Mouse (Mus musculus): ENCODE measurements at regions not wholly inside any gene's neighbourhood (a gene's known extent, or its start where the extent isn't known, plus 50 kb on each side); places are given as distances from the start of the nearest gene placed in this dataset.

GRCm38 (mm10) chr8:118101346-118101745 is 182.2 kb upstream of the Cdh13 start:
- H3K27ac ChIP-seq: no peak overlapping the region
- H3K27me3 ChIP-seq (ENCODE audit: insufficient read depth, poor library complexity, severe bottlenecking): peaks cover 9% of the 10 kb centered on the region; the same call in 1 of the 2 replicates
- 81% methylated on average over 8 of the region's 8 CpGs for WGBS
- DNase-seq (ENCODE audit: low spot score): no peak
- no peaks in the 10 kb centered on the region for H3K36me3 ChIP-seq
- H3K9me3 ChIP-seq: no peaks in the 10 kb centered on the region
- peaks cover 14% of the 10 kb centered on the region for H3K4me1 ChIP-seq
- no peak overlapping the region for H3K4me3 ChIP-seq

GRCm38 (mm10) chr8:118062736-118063135 is 220.8 kb upstream of the Cdh13 start:
- Histone ChIP-seq H3K4me3 (no peak overlapping the region), H3K36me3 (no peaks in the 10 kb centered on the region), H3K9me3 (no peaks in the 10 kb centered on the region), H3K4me1 (0 out of 2 replicates have a peak, but pooled peaks cover 4% of the 10 kb centered on the region), H3K27ac (no peak overlapping the region), H3K27me3 (ENCODE audit: insufficient read depth, poor library complexity, severe bottlenecking) (no peaks in the 10 kb centered on the region)
- WGBS: 58% methylated on average over 5 of the region's 5 CpGs
- no peak for DNase-seq (ENCODE audit: low spot score)

- no peaks in the 10 kb centered on the region for H3K9me3 ChIP-seq
- H3K27ac ChIP-seq: no peak overlapping the region
- H3K4me1 ChIP-seq: no peaks in the 10 kb centered on the region
- no peaks in the 10 kb centered on the region for H3K36me3 ChIP-seq
- H3K27me3 ChIP-seq (ENCODE audit: insufficient read depth, poor library complexity, severe bottlenecking): no peaks in the 10 kb centered on the region
- H3K4me3 ChIP-seq: no peak overlapping the region
- DNase-seq (ENCODE audit: low spot score): no peak
- WGBS: 87% methylated on average over 6 of the region's 6 CpGs
These were observed 226.8 kb upstream of the Cdh13 start for GRCm38 (mm10) chr8:118056781-118057180.

GRCm38 (mm10) chr8:118055536-118055935 is 228.0 kb upstream of the Cdh13 start:
- H3K27ac ChIP-seq: no peak overlapping the region
- H3K4me1 ChIP-seq: no peaks in the 10 kb centered on the region
- no peaks in the 10 kb centered on the region for H3K36me3 ChIP-seq
- H3K9me3 ChIP-seq: no peaks in the 10 kb centered on the region
- no peaks in the 10 kb centered on the region for H3K27me3 ChIP-seq (ENCODE audit: insufficient read depth, poor library complexity, severe bottlenecking)
- no peak for DNase-seq (ENCODE audit: low spot score)
- 77% methylated on average over 5 of the region's 5 CpGs for WGBS
- H3K4me3 ChIP-seq: no peak overlapping the region

- no peak for DNase-seq (ENCODE audit: low spot score)
- WGBS: 88% methylated on average over 3 of the region's 3 CpGs
- H3K36me3 ChIP-seq: no peaks in the 10 kb centered on the region
- H3K27me3 ChIP-seq (ENCODE audit: insufficient read depth, poor library complexity, severe bottlenecking): no peaks in the 10 kb centered on the region
- H3K9me3 ChIP-seq: no peaks in the 10 kb centered on the region
- H3K4me3 ChIP-seq: no peak overlapping the region
- no peak overlapping the region for H3K27ac ChIP-seq
- no peaks in the 10 kb centered on the region for H3K4me1 ChIP-seq
These were observed 233.1 kb upstream of the Cdh13 start for GRCm38 (mm10) chr8:118050386-118050785.

- Histone ChIP-seq H3K27ac (no peak overlapping the region), H3K9me3 (no peaks in the 10 kb centered on the region), H3K4me1 (0 out of 2 replicates have a peak, but pooled peaks cover 4% of the 10 kb centered on the region), H3K4me3 (no peak overlapping the region), H3K36me3 (no peaks in the 10 kb centered on the region), H3K27me3 (ENCODE audit: insufficient read depth, poor library complexity, severe bottlenecking) (no peaks in the 10 kb centered on the region)
- WGBS: 87% methylated on average over 10 of the region's 10 CpGs
- no peak for DNase-seq (ENCODE audit: low spot score)
These were observed 240.6 kb upstream of the Mphosph6 start for GRCm38 (mm10) chr8:118042253-118042860.

GRCm38 (mm10) chr8:118041253-118041652 is 239.5 kb upstream of the Mphosph6 start:
- no peak for DNase-seq (ENCODE audit: low spot score)
- H3K36me3 ChIP-seq: no peaks in the 10 kb centered on the region
- no peak overlapping the region for H3K27ac ChIP-seq
- WGBS: 84% methylated on average over 6 of the region's 6 CpGs
- no peak overlapping the region for H3K4me3 ChIP-seq
- no peaks in the 10 kb centered on the region for H3K27me3 ChIP-seq (ENCODE audit: insufficient read depth, poor library complexity, severe bottlenecking)
- H3K4me1 ChIP-seq: 0 out of 2 replicates have a peak, but pooled peaks cover 4% of the 10 kb centered on the region
- no peaks in the 10 kb centered on the region for H3K9me3 ChIP-seq

GRCm38 (mm10) chr8:118037801-118038200 is 236.1 kb upstream of the Mphosph6 start:
- 65% methylated on average over 4 of the region's 4 CpGs for WGBS
- 0 out of 2 replicates have a peak, but pooled peaks cover 7% of the 10 kb centered on the region for H3K27me3 ChIP-seq (ENCODE audit: insufficient read depth, poor library complexity, severe bottlenecking)
- 0 out of 2 replicates have a peak, but pooled peaks cover 4% of the 10 kb centered on the region for H3K4me1 ChIP-seq
- no peaks in the 10 kb centered on the region for H3K9me3 ChIP-seq
- H3K36me3 ChIP-seq: no peaks in the 10 kb centered on the region
- DNase-seq (ENCODE audit: low spot score): no peak
- no peak overlapping the region for H3K4me3 ChIP-seq
- no peak overlapping the region for H3K27ac ChIP-seq

GRCm38 (mm10) chr8:118034051-118034450 is 232.3 kb upstream of the Mphosph6 start:
- WGBS: 74% methylated on average over 13 of the region's 13 CpGs
- Histone ChIP-seq H3K27ac (no peak overlapping the region), H3K27me3 (ENCODE audit: insufficient read depth, poor library complexity, severe bottlenecking) (0 out of 2 replicates have a peak, but pooled peaks cover 7% of the 10 kb centered on the region), H3K9me3 (no peaks in the 10 kb centered on the region), H3K4me3 (no peak overlapping the region), H3K4me1 (0 out of 2 replicates have a peak, but pooled peaks cover 4% of the 10 kb centered on the region), H3K36me3 (no peaks in the 10 kb centered on the region)
- DNase-seq (ENCODE audit: low spot score): no peak

- 62% methylated on average over 6 of the region's 6 CpGs for WGBS
- H3K9me3 ChIP-seq: no peaks in the 10 kb centered on the region
These were observed 229.7 kb upstream of the Mphosph6 start for GRCm38 (mm10) chr8:118031406-118031805.

GRCm38 (mm10) chr8:118028061-118028850 is 226.5 kb upstream of the Mphosph6 start:
- Histone ChIP-seq H3K36me3 (no peaks in the 10 kb centered on the region), H3K4me1 (no peaks in the 10 kb centered on the region), H3K27me3 (ENCODE audit: insufficient read depth, poor library complexity, severe bottlenecking) (no peaks in the 10 kb centered on the region), H3K9me3 (no peaks in the 10 kb centered on the region), H3K4me3 (no peak overlapping the region), H3K27ac (no peak overlapping the region)
- 87% methylated on average over 13 of the region's 13 CpGs for WGBS
- no peak for DNase-seq (ENCODE audit: low spot score)

More at GRCm38 (mm10) chr8:118031406-118031805, 229.7 kb upstream of the Mphosph6 start:
- Histone ChIP-seq H3K27me3 (ENCODE audit: insufficient read depth, poor library complexity, severe bottlenecking) (0 out of 2 replicates have a peak, but pooled peaks cover 7% of the 10 kb centered on the region), H3K4me3 (no peak overlapping the region), H3K36me3 (no peaks in the 10 kb centered on the region), H3K4me1 (no peaks in the 10 kb centered on the region), H3K27ac (no peak overlapping the region)
- DNase-seq (ENCODE audit: low spot score): no peak

- Histone ChIP-seq H3K27me3 (ENCODE audit: insufficient read depth, poor library complexity, severe bottlenecking) (no peaks in the 10 kb centered on the region), H3K4me3 (no peak overlapping the region), H3K4me1 (peaks cover 10% of the 10 kb centered on the region), H3K27ac (no peak overlapping the region), H3K9me3 (no peaks in the 10 kb centered on the region), H3K36me3 (no peaks in the 10 kb centered on the region)
- WGBS: 76% methylated on average over 1 of the region's 1 CpGs
- no peak for DNase-seq (ENCODE audit: low spot score)
These were observed 221.7 kb upstream of the Mphosph6 start for GRCm38 (mm10) chr8:118023451-118023850.

GRCm38 (mm10) chr8:118021978-118022377 is 220.2 kb upstream of the Mphosph6 start:
- Histone ChIP-seq H3K27ac (no peak overlapping the region; the same call in 1 of the 2 replicates), H3K4me1 (peaks cover 20% of the 10 kb centered on the region), H3K9me3 (no peaks in the 10 kb centered on the region), H3K36me3 (no peaks in the 10 kb centered on the region), H3K27me3 (ENCODE audit: insufficient read depth, poor library complexity, severe bottlenecking) (0 out of 2 replicates have a peak, but pooled peaks cover 4% of the 10 kb centered on the region), H3K4me3 (no peak overlapping the region)
- 46% methylated on average over 3 of the region's 3 CpGs for WGBS
- no peak for DNase-seq (ENCODE audit: low spot score)
